In the genomic region with DNA sequence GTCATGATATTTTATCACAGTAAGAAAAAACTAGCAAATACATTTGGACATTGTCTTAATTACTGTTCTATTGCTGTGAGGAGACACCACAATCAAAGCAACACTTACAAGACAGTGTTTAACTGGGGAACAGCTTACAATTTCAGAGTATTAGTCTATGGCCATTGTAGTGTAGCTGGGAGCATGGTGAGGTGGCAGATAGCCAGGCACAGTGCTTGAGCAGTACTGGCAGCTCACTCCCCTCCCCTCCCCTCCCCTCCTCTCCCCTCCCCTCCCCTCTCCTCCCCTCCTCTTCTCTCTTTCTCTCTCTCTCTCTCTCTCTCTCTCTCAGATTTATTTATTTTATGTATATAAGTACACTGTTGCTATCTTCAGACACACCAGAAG, we compare ENCODE assay signal across 17 mouse cellular contexts.
"Had no signal": no experiment of that assay in that cellular context is flagged by ENCODE, and none has a peak within 500 bp of the region (broad histone marks: within the 10 kb centered on the region; RNA-seq: fewer than 3 reads in every experiment).

No protein-coding gene starts in this region.

- H3K4me3 ChIP-seq: liver, embryonic 12.5 days; midbrain, embryonic 10.5 days; midbrain, embryonic 12.5 days; myocyte; neural tube, embryonic 13.5 days; neural tube, embryonic 15.5 days had no signal

- H3K27me3 ChIP-seq: liver, embryonic 12.5 days; midbrain, embryonic 12.5 days; neural tube, embryonic 13.5 days; neural tube, embryonic 15.5 days had no signal

- H3K9me3 ChIP-seq: liver, embryonic 12.5 days; midbrain, embryonic 10.5 days; midbrain, embryonic 12.5 days; neural tube, embryonic 13.5 days; neural tube, embryonic 15.5 days had no signal

- H3K4me2 ChIP-seq: liver, embryonic 12.5 days; midbrain, embryonic 12.5 days; neural tube, embryonic 13.5 days; neural tube, embryonic 15.5 days had no signal

- ATAC-seq: liver, embryonic 12.5 days; midbrain, embryonic 16.5 days had no signal

- H3K9ac ChIP-seq: liver, embryonic 12.5 days; liver, embryonic 14.5 days; midbrain, embryonic 12.5 days; neural tube, embryonic 13.5 days; neural tube, embryonic 15.5 days had no signal

- DNase-seq: midbrain, embryonic 14.5 days; retina, postnatal 1 day; right cerebral cortex, adult 18-20 months; right cerebral cortex, postnatal 25 days; right cerebral cortex, postnatal 4 days; spleen, adult 18-20 months; thymus, adult 18-20 months; thymus, postnatal 14 days; thymus, postnatal 36 days had no signal

- H3K36me3 ChIP-seq: liver, embryonic 12.5 days; midbrain, embryonic 10.5 days; midbrain, embryonic 12.5 days; neural tube, embryonic 13.5 days; neural tube, embryonic 15.5 days had no signal

- H3K27ac ChIP-seq: liver, embryonic 12.5 days; liver, embryonic 14.5 days; midbrain, embryonic 10.5 days; midbrain, embryonic 12.5 days; neural tube, embryonic 13.5 days; neural tube, embryonic 15.5 days had no signal

- H3K4me1 ChIP-seq: liver, embryonic 12.5 days; midbrain, embryonic 12.5 days; neural tube, embryonic 13.5 days; neural tube, embryonic 15.5 days had no signal
